Mouse (Mus musculus) stomach, embryonic 15.5 days (tissue): ENCODE data around the gene Sephs2. TPM values are rescaled to one million over a fixed set of nuclear protein-coding genes. Genes with fewer than 3 reads are reported as not detected.
A peak's percentile ranks its signal among the peaks of the same experiment; 100 is the strongest.

ENCODE experiments used
- ATAC-seq: fragments of 200-750 bp; cut with Nextera tagmentation; 2 replicates; pipeline ENCODE4 v1.8.0; 2017; ENCODE audit warnings: low read depth, moderate number of reproducible peaks, moderate TSS enrichment; ENCODE audit not compliant: insufficient read depth, low FRiP score
- H3K27ac ChIP-seq: fragments of 300-500 bp; sonication (generic); 2 replicates; pipeline ENCODE4 v1.5.1; 2015; ENCODE audit warnings: mild to moderate bottlenecking, inconsistent platforms
- H3K27me3 ChIP-seq: fragments of 300-500 bp; sonication (generic); replicated peaks from 2 replicates; pipeline ENCODE4 v1.6.1; 2015; ENCODE audit warnings: inconsistent platforms
- H3K36me3 ChIP-seq: fragments of 300-500 bp; sonication (generic); 2 replicates; pipeline ENCODE4 v1.6.1; 2015; ENCODE audit warnings: inconsistent platforms
- H3K4me1 ChIP-seq: fragments of 300-500 bp; sonication (generic); 2 replicates; pipeline ENCODE4 v1.6.1; 2015; ENCODE audit warnings: inconsistent platforms
- H3K4me2 ChIP-seq: fragments of 300-500 bp; sonication (generic); 2 replicates; pipeline ENCODE4 v1.6.1; 2015; ENCODE audit warnings: mild to moderate bottlenecking, inconsistent platforms
- H3K4me3 ChIP-seq: fragments of 300-500 bp; sonication (generic); replicated peaks from 2 replicates; pipeline ENCODE4 v1.5.1; 2015; ENCODE audit warnings: inconsistent platforms
- H3K9ac ChIP-seq: fragments of 300-500 bp; sonication (generic); 2 replicates; pipeline ENCODE4 v1.6.1; 2015; ENCODE audit warnings: inconsistent platforms
- H3K9me3 ChIP-seq: fragments of 300-500 bp; sonication (generic); 2 replicates; pipeline ENCODE4 v1.6.1; 2016; ENCODE audit warnings: inconsistent platforms
- WGBS: fragments of 180-500 bp; shearing (Covaris S2); methylation state at CpG from one replicate; pipeline ENCODE4 v1.1.7; 2015; 5-methylcytosine and 5-hydroxymethylcytosine counted together
- polyA plus RNA-seq: library from polyadenylated mRNA; unstranded; fragments of >200 nt; fragmentation: Nextera tagmentation; extraction: Ambion mirVana; gene quantifications from 2 replicates; pipeline ENCODE4 v1.2.1, GENCODE M21; 2015

Sephs2 gene
- polyA plus RNA-seq, 1 experiment from 2014 or later = 139 TPM

GRCm38 (mm10) chr7:127270256-127270655 lies 3.6 kb downstream of the Sephs2 start:
- H3K4me2 ChIP-seq = no peak overlapping the region
- ATAC-seq = no peak
- peaks cover 7% of the 10 kb centered on the region; the same call in 1 of the 2 replicates for H3K36me3 ChIP-seq
- H3K4me3 ChIP-seq = no peak overlapping the region
- H3K4me1 ChIP-seq = peaks cover 15% of the 10 kb centered on the region
- H3K9ac ChIP-seq = no peak overlapping the region
- no peak overlapping the region for H3K27ac ChIP-seq
- no peaks in the 10 kb centered on the region for H3K9me3 ChIP-seq
- WGBS = 79% methylated on average over 2 of the region's 2 CpGs
- H3K27me3 ChIP-seq = no peaks in the 10 kb centered on the region

GRCm38 (mm10) chr7:127263526-127263925 lies 10.3 kb downstream of the Sephs2 start:
- WGBS = 96% methylated on average over 3 of the region's 3 CpGs
- Histone ChIP-seq H3K4me1 (peaks cover 16% of the 10 kb centered on the region), H3K27ac (no peak overlapping the region), H3K4me3 (no peak overlapping the region), H3K27me3 (no peaks in the 10 kb centered on the region), H3K4me2 (no peak overlapping the region), H3K9me3 (no peaks in the 10 kb centered on the region), H3K9ac (no peak overlapping the region), H3K36me3 (no peaks in the 10 kb centered on the region)
- ATAC-seq = no peak

GRCm38 (mm10) chr7:127262218-127262961 lies 11.5 kb downstream of the Sephs2 start:
- Histone ChIP-seq H3K4me2 (no peak overlapping the region), H3K9ac (no peak overlapping the region), H3K27ac (no peak overlapping the region), H3K4me1 (peaks cover 16% of the 10 kb centered on the region), H3K4me3 (no peak overlapping the region), H3K9me3 (no peaks in the 10 kb centered on the region), H3K27me3 (no peaks in the 10 kb centered on the region), H3K36me3 (no peaks in the 10 kb centered on the region)
- ATAC-seq = no peak
- 69% methylated on average over 10 of the region's 10 CpGs for WGBS

- Histone ChIP-seq H3K4me3 (peak within 1 kb of the TSS; percentile 68), H3K27me3 (no peaks in the 10 kb centered on the region), H3K27ac (peak within 1 kb of the TSS; percentile 67), H3K4me1 (peaks cover 16% of the 10 kb centered on the region), H3K4me2 (peak within 1 kb of the TSS; percentile 70), H3K9ac (peak within 1 kb of the TSS; percentile 43), H3K36me3 (peaks cover 5% of the 10 kb centered on the region; the same call in 1 of the 2 replicates), H3K9me3 (no peaks in the 10 kb centered on the region)
- WGBS = under 1% methylated on average over 50 of the region's 50 CpGs
- ATAC-seq = peak; percentile 98
Measured at GRCm38 (mm10) chr7:127260309-127261111, 13.3 kb downstream of the Sephs2 start, which contains the start of gene Dctpp1. Gene Dctpp1, minus strand, starts transcription at chr7:127260709.

- Histone ChIP-seq H3K4me3 (peak overlapping the region; percentile 68), H3K36me3 (peaks cover 5% of the 10 kb centered on the region; the same call in 1 of the 2 replicates)
Measured at GRCm38 (mm10) chr7:127259186-127259905, 14.5 kb downstream of the Sephs2 start.

GRCm38 (mm10) chr7:127256518-127256917 lies 17.3 kb downstream of the Sephs2 start:
- H3K4me1 ChIP-seq = peaks cover 29% of the 10 kb centered on the region
- ATAC-seq = no peak
- no peak overlapping the region for H3K4me3 ChIP-seq
- H3K27me3 ChIP-seq = no peaks in the 10 kb centered on the region
- H3K36me3 ChIP-seq = peaks cover 5% of the 10 kb centered on the region; the same call in 1 of the 2 replicates
- no peak overlapping the region for H3K4me2 ChIP-seq
- no peak overlapping the region for H3K27ac ChIP-seq
- WGBS = 87% methylated on average over 5 of the region's 5 CpGs
- H3K9me3 ChIP-seq = no peaks in the 10 kb centered on the region
- H3K9ac ChIP-seq = no peak overlapping the region

More at GRCm38 (mm10) chr7:127259186-127259905, 14.5 kb downstream of the Sephs2 start:
- no peak for ATAC-seq
- Histone ChIP-seq H3K9ac (no peak overlapping the region), H3K27ac (no peak overlapping the region), H3K4me1 (peaks cover 24% of the 10 kb centered on the region), H3K27me3 (no peaks in the 10 kb centered on the region), H3K4me2 (peak overlapping the region; percentile 70), H3K9me3 (no peaks in the 10 kb centered on the region)
- WGBS = 69% methylated on average over 8 of the region's 8 CpGs

- Histone ChIP-seq H3K27me3 (no peaks in the 10 kb centered on the region), H3K4me2 (no peak overlapping the region), H3K27ac (no peak overlapping the region), H3K9me3 (no peaks in the 10 kb centered on the region), H3K4me3 (no peak overlapping the region), H3K36me3 (peaks cover 5% of the 10 kb centered on the region; the same call in 1 of the 2 replicates), H3K9ac (no peak overlapping the region), H3K4me1 (peaks cover 28% of the 10 kb centered on the region)
- whole genome bisulfite sequencing = 83% methylated on average over 2 of the region's 2 CpGs
- no peak for ATAC-seq
Measured at GRCm38 (mm10) chr7:127255965-127256364, 17.9 kb downstream of the Sephs2 start.

- Histone ChIP-seq H3K27ac (peak overlapping the region; percentile 93), H3K9ac (no peak overlapping the region)
- 14% methylated on average over 4 of the region's 4 CpGs for WGBS
Measured at GRCm38 (mm10) chr7:127255008-127255407, 18.8 kb downstream of the Sephs2 start.

GRCm38 (mm10) chr7:127253821-127254769 lies 19.8 kb downstream of the Sephs2 start:
- under 1% methylated on average over 134 of the region's 136 CpGs for WGBS
- peak overlapping the region; percentile 93 for H3K27ac ChIP-seq
- peak; percentile 93 for ATAC-seq
- H3K27me3 ChIP-seq = no peaks in the 10 kb centered on the region
- peaks cover 11% of the 10 kb centered on the region for H3K36me3 ChIP-seq
- H3K9ac ChIP-seq = peak overlapping the region; percentile 67
- H3K4me1 ChIP-seq = peaks cover 17% of the 10 kb centered on the region; the same call in 1 of the 2 replicates
- H3K4me2 ChIP-seq = peak overlapping the region; percentile 97
- H3K4me3 ChIP-seq = peak overlapping the region; percentile 56
- no peaks in the 10 kb centered on the region for H3K9me3 ChIP-seq

More at GRCm38 (mm10) chr7:127255008-127255407, 18.8 kb downstream of the Sephs2 start:
- no peaks in the 10 kb centered on the region for H3K9me3 ChIP-seq
- H3K4me3 ChIP-seq = peak overlapping the region; percentile 56
- ATAC-seq = no peak
- peak overlapping the region; percentile 97 for H3K4me2 ChIP-seq
- peaks cover 5% of the 10 kb centered on the region; the same call in 1 of the 2 replicates for H3K36me3 ChIP-seq
- H3K27me3 ChIP-seq = no peaks in the 10 kb centered on the region
- H3K4me1 ChIP-seq = peaks cover 25% of the 10 kb centered on the region

GRCm38 (mm10) chr7:127253341-127253740 lies 20.5 kb downstream of the Sephs2 start:
- peak overlapping the region; percentile 56 for H3K4me3 ChIP-seq
- no peaks in the 10 kb centered on the region for H3K9me3 ChIP-seq
- ATAC-seq = no peak
- H3K4me2 ChIP-seq = peak overlapping the region; percentile 97
- no peaks in the 10 kb centered on the region for H3K27me3 ChIP-seq
- H3K36me3 ChIP-seq = peaks cover 11% of the 10 kb centered on the region
- 71% methylated on average over 6 of the region's 6 CpGs for WGBS
- H3K27ac ChIP-seq = peak overlapping the region; percentile 93
- H3K9ac ChIP-seq = peak overlapping the region; percentile 67; the same call in 1 of the 2 replicates
- H3K4me1 ChIP-seq = peaks cover 14% of the 10 kb centered on the region; the same call in 1 of the 2 replicates
